Mouse (Mus musculus) testis, adult 2 months (tissue): ENCODE data around the gene Gm10715. TPM values are rescaled to one million over a fixed set of nuclear protein-coding genes. Genes with fewer than 3 reads are reported as not detected.
"Not testable (repeated sequence)": the region's sequence is repeated elsewhere in the genome, so short reads cannot be mapped to it uniquely, and the experiment has no call there.

Source experiments
- H3K27ac ChIP-seq: fragments of 200-500 bp; 2 replicates; pipeline ENCODE4 v1.5.1; 2012; ENCODE audit warnings: low read depth, low read length; ENCODE audit not compliant: control insufficient read depth, insufficient read depth
- H3K27me3 ChIP-seq: fragments of 200-500 bp; 2 replicates; pipeline ENCODE4 v1.6.1; 2012; ENCODE audit warnings: mild to moderate bottlenecking, low read length, moderate library complexity; ENCODE audit not compliant: control insufficient read depth, insufficient read depth
- H3K36me3 ChIP-seq: fragments of 200-500 bp; 2 replicates; pipeline ENCODE4 v1.6.1; 2012; ENCODE audit warnings: mild to moderate bottlenecking, low read length; ENCODE audit not compliant: control insufficient read depth, insufficient read depth
- H3K4me1 ChIP-seq: fragments of 200-500 bp; 2 replicates; pipeline ENCODE4 v1.6.1; 2012; ENCODE audit warnings: low read length; ENCODE audit not compliant: control insufficient read depth, insufficient read depth
- H3K4me3 ChIP-seq: fragments of 200-500 bp; 2 replicates; pipeline ENCODE4 v1.5.1; 2012; ENCODE audit warnings: low read depth, mild to moderate bottlenecking, low read length, moderate library complexity, mixed read lengths; ENCODE audit not compliant: control insufficient read depth
- polyA plus RNA-seq: library from polyadenylated mRNA; depleted of rRNA; stranded (reverse); fragments of >200 nt; gene quantifications from 2 replicates; pipeline ENCODE4 v1.2.3, GENCODE M21; 2012; rRNA removed

Gene Gm10715
- polyA plus RNA-seq: not detected in 2 replicates

DNA sequence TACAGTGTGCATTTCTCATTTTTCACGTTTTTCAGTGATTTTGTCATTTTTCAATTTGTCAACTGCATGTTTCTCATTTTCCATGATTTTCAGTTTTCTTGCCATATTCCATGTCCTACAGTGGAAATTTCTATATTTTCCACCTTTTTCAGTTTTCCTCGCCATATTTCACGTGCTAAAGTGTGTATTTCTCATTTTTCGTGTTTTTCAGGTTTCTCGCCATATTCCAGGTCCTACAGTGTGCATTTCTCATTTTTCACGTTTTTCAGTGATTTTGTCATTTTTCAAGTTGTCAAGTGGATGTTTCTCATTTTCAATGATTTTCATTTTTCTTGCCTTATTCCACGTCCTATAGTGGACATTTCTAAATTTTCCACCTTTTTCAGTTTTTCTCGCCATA lies at the start of gene Gm10715:
TSS of gene Gm10715 (plus strand) at position 301 of the 400 bp plus-strand sequence.
- not testable (repeated sequence) for H3K36me3 ChIP-seq, H3K4me1 ChIP-seq, H3K27me3 ChIP-seq, H3K27ac ChIP-seq, H3K4me3 ChIP-seq

GRCm38 (mm10) chr9:3000445-3000972 lies 36.2 kb upstream of the Gm10715 start, which contains the start of gene Gm10722:
TSS of gene Gm10722 (plus strand) at chr9:3000922.
- not testable (repeated sequence) for H3K27me3 ChIP-seq, H3K36me3 ChIP-seq, H3K4me3 ChIP-seq, H3K4me1 ChIP-seq, H3K27ac ChIP-seq

GRCm38 (mm10) chr9:3001006-3001405 lies 35.7 kb upstream of the Gm10715 start:
- H3K4me3 ChIP-seq, H3K36me3 ChIP-seq, H3K4me1 ChIP-seq, H3K27ac ChIP-seq, H3K27me3 ChIP-seq: not testable (repeated sequence)

- not testable (repeated sequence) for H3K27ac ChIP-seq, H3K4me3 ChIP-seq, H3K36me3 ChIP-seq, H3K4me1 ChIP-seq, H3K27me3 ChIP-seq
Measured at GRCm38 (mm10) chr9:3001948-3002659, 34.6 kb upstream of the Gm10715 start.

GRCm38 (mm10) chr9:3002794-3003396 lies 33.8 kb upstream of the Gm10715 start, which contains the start of gene Gm11168:
TSS of gene Gm11168 (plus strand) at chr9:3003346.
- H3K36me3 ChIP-seq, H3K27ac ChIP-seq, H3K27me3 ChIP-seq, H3K4me3 ChIP-seq, H3K4me1 ChIP-seq: not testable (repeated sequence)

DNA sequence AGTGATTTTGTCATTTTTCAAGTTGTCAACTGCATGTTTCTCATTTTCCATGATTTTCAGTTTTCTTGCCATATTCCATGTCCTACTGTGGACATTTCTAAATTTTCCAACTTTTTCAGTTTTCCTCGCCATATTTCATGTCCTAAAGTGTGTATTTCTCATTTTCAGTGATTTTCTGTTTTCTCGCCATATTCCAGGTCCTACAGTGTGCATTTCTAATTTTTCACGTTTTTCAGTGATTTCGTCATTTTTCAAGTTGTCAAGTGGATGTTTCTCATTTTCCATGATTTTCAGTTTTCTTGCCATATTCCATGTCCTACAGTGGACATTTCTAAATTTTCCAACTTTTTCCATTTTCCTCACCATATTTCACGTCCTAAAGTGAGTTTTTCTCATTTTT lies 30.5 kb upstream of the Gm10715 start:
- not testable (repeated sequence) for H3K4me1 ChIP-seq, H3K4me3 ChIP-seq, H3K27me3 ChIP-seq, H3K36me3 ChIP-seq, H3K27ac ChIP-seq

- H3K27me3 ChIP-seq, H3K27ac ChIP-seq, H3K4me1 ChIP-seq, H3K36me3 ChIP-seq, H3K4me3 ChIP-seq: not testable (repeated sequence)
Measured at GRCm38 (mm10) chr9:3006636-3007035, 30.0 kb upstream of the Gm10715 start.

- not testable (repeated sequence) for H3K36me3 ChIP-seq, H3K4me1 ChIP-seq, H3K27me3 ChIP-seq, H3K4me3 ChIP-seq, H3K27ac ChIP-seq
Measured at GRCm38 (mm10) chr9:3007272-3007671, 29.4 kb upstream of the Gm10715 start.

DNA sequence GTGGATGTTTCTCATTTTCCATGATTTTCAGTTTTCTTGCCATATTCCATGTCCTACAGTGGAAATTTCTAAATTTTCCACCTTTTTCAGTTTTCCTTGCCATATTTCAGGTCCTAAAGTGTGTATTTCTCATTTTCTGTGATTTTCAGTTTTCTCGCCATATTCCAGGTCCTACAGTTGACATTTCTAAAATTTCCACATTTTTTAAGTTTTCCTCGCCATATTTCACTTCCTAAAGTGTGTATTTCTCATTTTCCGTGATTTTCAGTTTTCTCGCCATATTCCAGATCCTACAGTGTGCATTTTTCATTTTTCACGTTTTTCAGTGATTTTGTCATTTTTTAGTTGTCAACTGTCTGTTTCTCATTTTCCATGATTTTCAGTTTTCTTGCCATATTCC lies 27.3 kb upstream of the Gm10715 start:
- not testable (repeated sequence) for H3K27me3 ChIP-seq, H3K36me3 ChIP-seq, H3K27ac ChIP-seq, H3K4me3 ChIP-seq, H3K4me1 ChIP-seq

DNA sequence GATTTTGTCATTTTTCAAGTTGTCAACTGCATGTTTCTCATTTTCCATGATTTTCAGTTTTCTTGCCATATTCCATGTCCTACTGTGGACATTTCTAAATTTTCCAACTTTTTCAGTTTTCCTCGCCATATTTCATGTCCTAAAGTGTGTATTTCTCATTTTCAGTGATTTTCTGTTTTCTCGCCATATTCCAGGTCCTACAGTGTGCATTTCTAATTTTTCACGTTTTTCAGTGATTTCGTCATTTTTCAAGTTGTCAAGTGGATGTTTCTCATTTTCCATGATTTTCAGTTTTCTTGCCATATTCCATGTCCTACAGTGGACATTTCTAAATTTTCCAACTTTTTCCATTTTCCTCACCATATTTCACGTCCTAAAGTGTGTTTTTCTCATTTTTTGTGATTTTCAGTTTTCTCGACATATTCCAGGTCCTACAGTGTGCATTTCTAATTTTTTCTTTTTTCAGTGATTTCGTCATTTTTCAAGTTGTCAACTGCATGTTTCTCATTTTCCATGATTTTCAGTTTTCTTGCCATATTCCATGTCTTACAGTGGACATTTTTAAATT lies 24.5 kb upstream of the Gm10715 start:
- H3K36me3 ChIP-seq, H3K4me1 ChIP-seq, H3K27me3 ChIP-seq, H3K27ac ChIP-seq, H3K4me3 ChIP-seq: not testable (repeated sequence)

DNA sequence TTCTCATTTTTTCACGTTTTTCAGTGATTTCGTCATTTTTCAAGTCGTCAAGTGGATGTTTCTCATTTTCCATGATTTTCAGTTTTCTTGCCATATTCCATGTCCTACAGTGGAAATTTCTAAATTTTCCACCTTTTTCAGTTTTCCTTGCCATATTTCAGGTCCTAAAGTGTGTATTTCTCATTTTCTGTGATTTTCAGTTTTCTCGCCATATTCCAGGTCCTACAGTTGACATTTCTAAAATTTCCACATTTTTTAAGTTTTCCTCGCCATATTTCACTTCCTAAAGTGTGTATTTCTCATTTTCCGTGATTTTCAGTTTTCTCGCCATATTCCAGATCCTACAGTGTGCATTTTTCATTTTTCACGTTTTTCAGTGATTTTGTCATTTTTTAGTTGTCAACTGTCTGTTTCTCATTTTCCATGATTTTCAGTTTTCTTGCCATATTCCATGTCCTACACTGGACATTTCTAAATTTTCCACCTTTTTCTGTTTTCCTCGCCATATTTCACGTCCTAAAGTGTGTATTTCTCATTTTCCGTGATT lies 23.9 kb upstream of the Gm10715 start, which contains the start of gene Gm10721:
TSS of gene Gm10721 (plus strand) at position 408 of the 547 bp plus-strand sequence.
- not testable (repeated sequence) for H3K27me3 ChIP-seq, H3K36me3 ChIP-seq, H3K4me3 ChIP-seq, H3K4me1 ChIP-seq, H3K27ac ChIP-seq
